Mouse (Mus musculus) hindbrain, embryonic 13.5 days (tissue): ENCODE results near the gene Lrfn2. TPM values are rescaled to one million over a fixed set of nuclear protein-coding genes. Genes with fewer than 3 reads are reported as not detected.

Experiments
- ATAC-seq: fragments of 200-750 bp; cut with Nextera tagmentation; 2 replicates; pipeline ENCODE4 v1.8.0; 2017; ENCODE audit warnings: moderate TSS enrichment; ENCODE audit not compliant: low FRiP score
- H3K27ac ChIP-seq: fragments of 300-500 bp; sonication (generic); 2 replicates; pipeline ENCODE4 v1.5.1; 2015; ENCODE audit warnings: inconsistent platforms, mild to moderate bottlenecking, moderate library complexity
- H3K27me3 ChIP-seq: fragments of 300-500 bp; sonication (generic); 2 replicates; pipeline ENCODE4 v1.6.1; 2015; ENCODE audit warnings: mild to moderate bottlenecking, inconsistent platforms
- H3K36me3 ChIP-seq: fragments of 300-500 bp; sonication (generic); 2 replicates; pipeline ENCODE4 v1.6.1; 2015; ENCODE audit warnings: mild to moderate bottlenecking, inconsistent platforms
- H3K4me1 ChIP-seq: fragments of 300-500 bp; sonication (generic); replicated peaks from 2 replicates; pipeline ENCODE4 v1.6.1; 2015; ENCODE audit warnings: inconsistent platforms
- H3K4me2 ChIP-seq: fragments of 300-500 bp; sonication (generic); 2 replicates; pipeline ENCODE4 v1.6.1; 2015; ENCODE audit warnings: inconsistent platforms, mild to moderate bottlenecking, moderate library complexity
- H3K4me3 ChIP-seq: fragments of 300-500 bp; sonication (generic); 2 replicates; pipeline ENCODE4 v1.5.1; 2015; ENCODE audit warnings: mild to moderate bottlenecking, inconsistent platforms
- H3K9ac ChIP-seq: fragments of 300-500 bp; sonication (generic); 2 replicates; pipeline ENCODE4 v1.6.1; 2015; ENCODE audit warnings: mild to moderate bottlenecking, inconsistent platforms
- H3K9me3 ChIP-seq: fragments of 300-500 bp; sonication (generic); 2 replicates; pipeline ENCODE4 v1.6.1; 2016; ENCODE audit warnings: inconsistent platforms
- WGBS: fragments of 180-500 bp; shearing (Covaris S2); methylation state at CpG from one replicate; pipeline ENCODE4 v1.1.7; 2015; 5-methylcytosine and 5-hydroxymethylcytosine counted together
- polyA plus RNA-seq: library from polyadenylated mRNA; unstranded; fragments of >200 nt; fragmentation: Nextera tagmentation; extraction: Ambion mirVana; gene quantifications from 2 replicates; pipeline ENCODE4 v1.2.1, GENCODE M21; 2015

Lrfn2 gene
- 6.5 and 7.0 TPM in 2 replicates for polyA plus RNA-seq

GRCm38 (mm10) chr17:48931621-48932405, at the start of gene Lrfn2:
Gene Lrfn2, plus strand, starts transcription at chr17:48932379.
- Histone ChIP-seq H3K9ac (peak within 1 kb of the TSS; percentile 82), H3K9me3 (no peaks in the 10 kb centered on the region), H3K4me1 (peaks cover 38% of the 10 kb centered on the region), H3K27me3 (peaks cover 28% of the 10 kb centered on the region), H3K36me3 (no peaks in the 10 kb centered on the region), H3K4me3 (peak within 1 kb of the TSS; percentile 59), H3K27ac (peak within 1 kb of the TSS; percentile 85), H3K4me2 (peak within 1 kb of the TSS; percentile 81)
- under 1% methylated on average over 56 of the region's 56 CpGs for WGBS
- ATAC-seq = peak; percentile 94

- H3K9ac ChIP-seq = no peak overlapping the region
- H3K27ac ChIP-seq = no peak overlapping the region
- 59% methylated on average over 8 of the region's 8 CpGs for WGBS
- H3K9me3 ChIP-seq = no peaks in the 10 kb centered on the region
- no peak overlapping the region for H3K4me2 ChIP-seq
- H3K4me3 ChIP-seq = no peak overlapping the region
- ATAC-seq = no peak
- H3K4me1 ChIP-seq = peaks cover 9% of the 10 kb centered on the region
- no peaks in the 10 kb centered on the region for H3K36me3 ChIP-seq
- H3K27me3 ChIP-seq = no peaks in the 10 kb centered on the region
Measured at GRCm38 (mm10) chr17:48887472-48888385, 44.5 kb upstream of the Lrfn2 start.

- no peak overlapping the region for H3K9ac ChIP-seq
- WGBS = 75% methylated on average over 4 of the region's 4 CpGs
Measured at GRCm38 (mm10) chr17:48905286-48906040, 26.7 kb upstream of the Lrfn2 start.

GRCm38 (mm10) chr17:48913437-48913836, 18.7 kb upstream of the Lrfn2 start:
- Histone ChIP-seq H3K4me2 (no peak overlapping the region), H3K4me1 (no peaks in the 10 kb centered on the region), H3K9me3 (no peaks in the 10 kb centered on the region), H3K27me3 (no peaks in the 10 kb centered on the region; the same call in 1 of the 2 replicates), H3K36me3 (no peaks in the 10 kb centered on the region), H3K27ac (no peak overlapping the region), H3K9ac (no peak overlapping the region), H3K4me3 (no peak overlapping the region)
- 53% methylated on average over 6 of the region's 6 CpGs for WGBS
- no peak for ATAC-seq

More at GRCm38 (mm10) chr17:48905286-48906040, 26.7 kb upstream of the Lrfn2 start:
- Histone ChIP-seq H3K4me1 (no peaks in the 10 kb centered on the region), H3K36me3 (no peaks in the 10 kb centered on the region), H3K27ac (no peak overlapping the region), H3K4me2 (no peak overlapping the region), H3K4me3 (no peak overlapping the region), H3K9me3 (no peaks in the 10 kb centered on the region), H3K27me3 (no peaks in the 10 kb centered on the region)
- ATAC-seq = no peak

GRCm38 (mm10) chr17:48917411-48917810, 14.8 kb upstream of the Lrfn2 start:
- no peak overlapping the region for H3K27ac ChIP-seq
- no peak overlapping the region for H3K9ac ChIP-seq
- no peak overlapping the region for H3K4me3 ChIP-seq
- H3K27me3 ChIP-seq = no peaks in the 10 kb centered on the region; the same call in 1 of the 2 replicates
- H3K4me2 ChIP-seq = no peak overlapping the region
- H3K36me3 ChIP-seq = no peaks in the 10 kb centered on the region
- H3K9me3 ChIP-seq = no peaks in the 10 kb centered on the region
- WGBS = 19% methylated on average over 11 of the region's 11 CpGs
- H3K4me1 ChIP-seq = no peaks in the 10 kb centered on the region
- no peak for ATAC-seq

GRCm38 (mm10) chr17:48918458-48918857, 13.7 kb upstream of the Lrfn2 start:
- Histone ChIP-seq H3K4me3 (no peak overlapping the region), H3K27ac (no peak overlapping the region), H3K27me3 (no peaks in the 10 kb centered on the region; the same call in 1 of the 2 replicates), H3K4me2 (no peak overlapping the region), H3K36me3 (no peaks in the 10 kb centered on the region), H3K9me3 (no peaks in the 10 kb centered on the region), H3K9ac (no peak overlapping the region), H3K4me1 (no peaks in the 10 kb centered on the region)
- no peak for ATAC-seq
- 88% methylated on average over 3 of the region's 3 CpGs for WGBS

- H3K9ac ChIP-seq = no peak overlapping the region
- no peaks in the 10 kb centered on the region for H3K36me3 ChIP-seq
- H3K4me1 ChIP-seq = no peaks in the 10 kb centered on the region
- H3K9me3 ChIP-seq = no peaks in the 10 kb centered on the region
- H3K27ac ChIP-seq = no peak overlapping the region
- WGBS = 96% methylated on average over 2 of the region's 2 CpGs
- no peak overlapping the region for H3K4me3 ChIP-seq
- no peak overlapping the region for H3K4me2 ChIP-seq
- ATAC-seq = no peak
- H3K27me3 ChIP-seq = no peaks in the 10 kb centered on the region
Measured at GRCm38 (mm10) chr17:48922905-48923304, 9.3 kb upstream of the Lrfn2 start.

- Histone ChIP-seq H3K27me3 (peaks cover 5% of the 10 kb centered on the region; the same call in 1 of the 2 replicates), H3K4me2 (no peak overlapping the region), H3K36me3 (no peaks in the 10 kb centered on the region), H3K9ac (no peak overlapping the region), H3K27ac (no peak overlapping the region), H3K9me3 (no peaks in the 10 kb centered on the region), H3K4me3 (no peak overlapping the region), H3K4me1 (no peaks in the 10 kb centered on the region)
- 57% methylated on average over 9 of the region's 9 CpGs for WGBS
- ATAC-seq = no peak
Measured at GRCm38 (mm10) chr17:48925426-48925825, 6.8 kb upstream of the Lrfn2 start.

GRCm38 (mm10) chr17:48930994-48931393, 1.2 kb upstream of the Lrfn2 start:
- peak; percentile 23; the same call in 1 of the 2 replicates for ATAC-seq

GRCm38 (mm10) chr17:48932406-48932906, 277 bp downstream of the Lrfn2 start:
- 0 out of 2 replicates have a peak, but pooled peaks have one; percentile 25 for ATAC-seq
- peak overlapping the region; percentile 82 for H3K9ac ChIP-seq
- peak overlapping the region; percentile 85 for H3K27ac ChIP-seq
- peak overlapping the region; percentile 59 for H3K4me3 ChIP-seq
- peaks cover 38% of the 10 kb centered on the region for H3K4me1 ChIP-seq
- WGBS = under 1% methylated on average over 26 of the region's 26 CpGs
- H3K9me3 ChIP-seq = no peaks in the 10 kb centered on the region
- H3K36me3 ChIP-seq = no peaks in the 10 kb centered on the region
- peaks cover 28% of the 10 kb centered on the region for H3K27me3 ChIP-seq
- H3K4me2 ChIP-seq = peak overlapping the region; percentile 81

More at GRCm38 (mm10) chr17:48930994-48931393, 1.2 kb upstream of the Lrfn2 start:
- peak overlapping the region; percentile 81 for H3K4me2 ChIP-seq
- no peak overlapping the region for H3K27ac ChIP-seq
- no peaks in the 10 kb centered on the region for H3K36me3 ChIP-seq
- peaks cover 38% of the 10 kb centered on the region for H3K4me1 ChIP-seq
- 75% methylated on average over 10 of the region's 10 CpGs for WGBS
- H3K4me3 ChIP-seq = no peak overlapping the region
- no peak overlapping the region for H3K9ac ChIP-seq
- peaks cover 28% of the 10 kb centered on the region for H3K27me3 ChIP-seq
- no peaks in the 10 kb centered on the region for H3K9me3 ChIP-seq

- Histone ChIP-seq H3K9ac (peak overlapping the region; percentile 82), H3K4me1 (peaks cover 38% of the 10 kb centered on the region), H3K4me3 (peak overlapping the region; percentile 59), H3K9me3 (no peaks in the 10 kb centered on the region), H3K27me3 (peaks cover 28% of the 10 kb centered on the region), H3K4me2 (peak overlapping the region; percentile 81), H3K36me3 (no peaks in the 10 kb centered on the region), H3K27ac (peak overlapping the region; percentile 85; the same call in 1 of the 2 replicates)
- 8% methylated on average over 8 of the region's 9 CpGs for WGBS
- ATAC-seq = peak; percentile 1; the same call in 1 of the 2 replicates
Measured at GRCm38 (mm10) chr17:48932916-48933315, 737 bp downstream of the Lrfn2 start.
